Mouse (Mus musculus) c-Kit-positive CD71-positive TER-119-positive erythroid progenitor cells, embryonic 14.5 days (primary cell): Measurements from ENCODE around the gene Mrpl43.
A peak's percentile ranks its signal among the peaks of the same experiment; 100 is the strongest.

ENCODE experiments used
- DNase-seq: peaks from one replicate; pipeline ENCODE4 v3.0.0-alpha.2; 2013; ENCODE audit warnings: low spot score

Gene Mrpl43

GRCm38 (mm10) chr19:45028746-45029145, 22.5 kb upstream of the Mrpl43 start:
- no peak for DNase-seq

- DNase-seq, result no peak
These were observed 21.6 kb upstream of the Mrpl43 start for GRCm38 (mm10) chr19:45027848-45028247.

- DNase-seq, result no peak
These were observed 20.9 kb upstream of the Mrpl43 start for GRCm38 (mm10) chr19:45026958-45027670.

- no peak for DNase-seq
These were observed 19.8 kb upstream of the Mrpl43 start for GRCm38 (mm10) chr19:45025937-45026568.

- DNase-seq, result no peak
These were observed 18.5 kb upstream of the Mrpl43 start for GRCm38 (mm10) chr19:45024775-45025174.

- no peak for DNase-seq
These were observed 17.8 kb upstream of the Mrpl43 start for GRCm38 (mm10) chr19:45023993-45024392.

GRCm38 (mm10) chr19:45021362-45021761, 15.1 kb upstream of the Mrpl43 start:
- DNase-seq, result no peak

GRCm38 (mm10) chr19:45020348-45020747, 14.1 kb upstream of the Mrpl43 start:
- no peak for DNase-seq

- no peak for DNase-seq
These were observed 12.1 kb upstream of the Mrpl43 start for GRCm38 (mm10) chr19:45018351-45018831.

- DNase-seq, result no peak
These were observed 11.7 kb upstream of the Mrpl43 start for GRCm38 (mm10) chr19:45017909-45018308.

- no peak for DNase-seq
These were observed 11.1 kb upstream of the Mrpl43 start for GRCm38 (mm10) chr19:45017216-45017771.

- no peak for DNase-seq
These were observed 10.3 kb upstream of the Mrpl43 start for GRCm38 (mm10) chr19:45016341-45017215.

- peak; percentile 49 for DNase-seq
These were observed 9.5 kb upstream of the Mrpl43 start for GRCm38 (mm10) chr19:45015518-45016281.

- DNase-seq, result no peak
These were observed 8.8 kb upstream of the Mrpl43 start for GRCm38 (mm10) chr19:45014981-45015402.

- DNase-seq, result no peak
These were observed 8.2 kb upstream of the Mrpl43 start, which contains the start of gene Lzts2 for GRCm38 (mm10) chr19:45014335-45014971. Gene Lzts2 (plus strand): TSS chr19:45014414.

GRCm38 (mm10) chr19:45013581-45014225, 7.5 kb upstream of the Mrpl43 start:
- no peak for DNase-seq

- no peak for DNase-seq
These were observed 6.4 kb upstream of the Mrpl43 start for GRCm38 (mm10) chr19:45012636-45013035.

GRCm38 (mm10) chr19:45012219-45012618, 6.0 kb upstream of the Mrpl43 start:
- DNase-seq, result no peak

GRCm38 (mm10) chr19:45010646-45011045, 4.4 kb upstream of the Mrpl43 start:
- DNase-seq, result no peak

GRCm38 (mm10) chr19:45007425-45008191, 1.4 kb upstream of the Mrpl43 start:
- no peak for DNase-seq
